Mouse (Mus musculus) cerebellum, adult 2 months (tissue): Measurements from ENCODE around the gene Adamts6.

Experiments
- CTCF ChIP-seq: fragments of 200-500 bp; IDR thresholded peaks from 2 replicates; pipeline ENCODE4 v1.5.1; 2011; ENCODE audit warnings: low read depth, mild to moderate bottlenecking, control low read depth, low read length, moderate library complexity, borderline replicate concordance; ENCODE audit not compliant: insufficient read depth
- POLR2A ChIP-seq: fragments of 200-500 bp; IDR thresholded peaks from 2 replicates; pipeline ENCODE4 v1.6.1; 2011; ENCODE audit warnings: low read length, control low read depth, borderline replicate concordance; ENCODE audit not compliant: insufficient read depth

- TF ChIP-seq POLR2A (no peak), CTCF (no peak)
These were observed 145.1 kb downstream of the Adamts6 start for GRCm38 (mm10) chr13:104432734-104433133.
